ENCODE assay signal across 8 mouse cellular contexts in genomic region chr5:129454802-129455528, GRCm38 (mm10). TPM values are rescaled to one million over a fixed set of nuclear protein-coding genes. Genes with fewer than 3 reads are reported as not detected.
DNase-seq lines count a peak whose midpoint lies in the region; ATAC-seq and TF ChIP-seq lines count a peak whose summit lies in the region.

No protein-coding gene starts in this region.

- WGBS in embryonic facial prominence, embryonic 14.5 days = 9% methylated on average over 13 of the region's 13 CpGs
- WGBS in heart, adult 2 months = 10% methylated on average over 13 of the region's 13 CpGs
- WGBS in midbrain, embryonic 12.5 days = 17% methylated on average over 13 of the region's 13 CpGs

- no peaks in the 10 kb centered on the region for H3K36me3 ChIP-seq in embryonic facial prominence, embryonic 14.5 days (ENCODE audit: control insufficient read depth, insufficient read depth, low read length)
- H3K36me3 ChIP-seq in heart, adult 2 months (ENCODE audit: control insufficient read depth, insufficient read depth, low read length) = no peaks in the 10 kb centered on the region
- H3K36me3 ChIP-seq in midbrain, embryonic 12.5 days = no peaks in the 10 kb centered on the region

- H3K9me3 ChIP-seq in embryonic facial prominence, embryonic 14.5 days (ENCODE audit: control insufficient read depth, low read length) = no peaks in the 10 kb centered on the region
- H3K9me3 ChIP-seq in midbrain, embryonic 12.5 days = no peaks in the 10 kb centered on the region

- H3K27ac ChIP-seq in embryonic facial prominence, embryonic 14.5 days (replicated peaks; ENCODE audit: low read depth, low read length) = peak overlapping the region; percentile 80
- no peak overlapping the region for H3K27ac ChIP-seq in heart, adult 2 months
- H3K27ac ChIP-seq in midbrain, embryonic 12.5 days (replicated peaks) = peak overlapping the region; percentile 46

- no peaks in the 10 kb centered on the region for H3K27me3 ChIP-seq in embryonic facial prominence, embryonic 14.5 days (replicated peaks; ENCODE audit: control insufficient read depth, insufficient read depth, low read length)
- H3K27me3 ChIP-seq in heart, adult 2 months (ENCODE audit: control insufficient read depth, insufficient read depth, low read length) = no peaks in the 10 kb centered on the region
- no peaks in the 10 kb centered on the region for H3K27me3 ChIP-seq in midbrain, embryonic 12.5 days

- intact Hi-C loops in heart, adult 2 months (cut with DNase I) = no loop called here
- intact Hi-C loops in left cerebral cortex, postnatal 4 days (cut with DNase I) = no loop called here

- ATAC-seq in embryonic facial prominence, embryonic 14.5 days (ENCODE audit: low read depth) = peak; percentile 95
- ATAC-seq in midbrain, embryonic 12.5 days (ENCODE audit: low FRiP score, low read depth) = peak; percentile 84

- 0 out of 2 replicates have a peak, but pooled peaks have one; percentile 27 for TF ChIP-seq POLR2A in heart, adult 2 months (IDR thresholded peaks at IDR 0.05; ENCODE audit: insufficient read depth, low read depth, low read length)

- H3K4me2 ChIP-seq in embryonic facial prominence, embryonic 14.5 days (ENCODE audit: low read depth, low read length) = peak overlapping the region; percentile 43
- peak overlapping the region; percentile 36 for H3K4me2 ChIP-seq in midbrain, embryonic 12.5 days (replicated peaks)

- H3K9ac ChIP-seq in embryonic facial prominence, embryonic 14.5 days (ENCODE audit: low read depth, low read length) = peak overlapping the region; percentile 25; the same call in 1 of the 2 replicates
- no peak overlapping the region for H3K9ac ChIP-seq in heart, adult 2 months (ENCODE audit: low read depth, low read length)
- H3K9ac ChIP-seq in midbrain, embryonic 12.5 days (replicated peaks) = peak overlapping the region; percentile 37; the same call in 1 of the 2 replicates

- peak; percentile 30 to 76 for DNase-seq in urinary bladder, adult 18-20 months (ENCODE audit: low spot score in 2 of 2)
- DNase-seq in urinary bladder, adult 2 months (ENCODE audit: low spot score) = no peak
- DNase-seq in embryonic facial prominence, embryonic 14.5 days (ENCODE audit: low spot score) = peak; percentile 97
- DNase-seq in heart, adult 2 months = peak; percentile 78 to 82
- DNase-seq in kidney, adult 18-20 months = peak; percentile 66
- peak; percentile 85 for DNase-seq in left cerebral cortex, postnatal 4 days
- peak; percentile 92 for DNase-seq in telencephalon, adult 2 months (ENCODE audit: low read depth, low spot score)

- no peaks in the 10 kb centered on the region for H3K79me2 ChIP-seq in heart, adult 2 months (replicated peaks; ENCODE audit: control insufficient read depth, insufficient read depth, low read length)

- H3K4me3 ChIP-seq in embryonic facial prominence, embryonic 14.5 days (ENCODE audit: low read depth, low read length) = peak overlapping the region; percentile 14; the same call in 1 of the 2 replicates
- H3K4me3 ChIP-seq in heart, adult 2 months = peak overlapping the region; percentile 21
- H3K4me3 ChIP-seq in midbrain, embryonic 12.5 days = no peak overlapping the region

- no peak for TF ChIP-seq EP300 in heart, adult 2 months (IDR thresholded peaks at IDR 0.05; ENCODE audit: insufficient read depth, low read depth, low read length)

- peaks cover 12% of the 10 kb centered on the region for H3K4me1 ChIP-seq in embryonic facial prominence, embryonic 14.5 days (ENCODE audit: control insufficient read depth, insufficient read depth, low read length)
- peaks cover 6% of the 10 kb centered on the region for H3K4me1 ChIP-seq in heart, adult 2 months (ENCODE audit: control insufficient read depth, insufficient read depth, low read length)
- H3K4me1 ChIP-seq in midbrain, embryonic 12.5 days = peaks cover 29% of the 10 kb centered on the region

- no peak for TF ChIP-seq CTCF in heart, adult 2 months (IDR thresholded peaks at IDR 0.05)

RNA-seq across cellular contexts. Expression of gene Sfswap, which starts 46.1 kb away (rescaled TPM):
- 83.6 and 88.5 TPM in 2 replicates for polyA plus RNA-seq in urinary bladder, adult 2 months (2012; rRNA removed)
- 44.4 and 44.5 TPM in 2 replicates for polyA plus RNA-seq in embryonic facial prominence, embryonic 14.5 days (2014; fragmentation: Nextera tagmentation; extraction: Ambion mirVana)
- total RNA-seq in heart, adult 2 months (2021) = 10 to 100 TPM; 24.1 to 25.9 TPM
- 33.1 and 43.2 TPM in 2 replicates for polyA plus RNA-seq in heart, adult 2 months (2012; rRNA removed)
- 100 to 1,000 TPM; 196 to 209 TPM for total RNA-seq in left cerebral cortex, postnatal 4 days (2021)
- 63.6 and 67.4 TPM in 2 replicates for polyA plus RNA-seq in midbrain, embryonic 12.5 days (2016; fragmentation: Nextera tagmentation; extraction: Ambion mirVana)
